Mouse (Mus musculus) right cerebral cortex, postnatal 4 days (tissue): ENCODE measurements around the gene Urgcp.

Experiments
- DNase-seq: peaks from one replicate; pipeline ENCODE4 v3.0.0-alpha.2; 2022

Gene Urgcp

DNA sequence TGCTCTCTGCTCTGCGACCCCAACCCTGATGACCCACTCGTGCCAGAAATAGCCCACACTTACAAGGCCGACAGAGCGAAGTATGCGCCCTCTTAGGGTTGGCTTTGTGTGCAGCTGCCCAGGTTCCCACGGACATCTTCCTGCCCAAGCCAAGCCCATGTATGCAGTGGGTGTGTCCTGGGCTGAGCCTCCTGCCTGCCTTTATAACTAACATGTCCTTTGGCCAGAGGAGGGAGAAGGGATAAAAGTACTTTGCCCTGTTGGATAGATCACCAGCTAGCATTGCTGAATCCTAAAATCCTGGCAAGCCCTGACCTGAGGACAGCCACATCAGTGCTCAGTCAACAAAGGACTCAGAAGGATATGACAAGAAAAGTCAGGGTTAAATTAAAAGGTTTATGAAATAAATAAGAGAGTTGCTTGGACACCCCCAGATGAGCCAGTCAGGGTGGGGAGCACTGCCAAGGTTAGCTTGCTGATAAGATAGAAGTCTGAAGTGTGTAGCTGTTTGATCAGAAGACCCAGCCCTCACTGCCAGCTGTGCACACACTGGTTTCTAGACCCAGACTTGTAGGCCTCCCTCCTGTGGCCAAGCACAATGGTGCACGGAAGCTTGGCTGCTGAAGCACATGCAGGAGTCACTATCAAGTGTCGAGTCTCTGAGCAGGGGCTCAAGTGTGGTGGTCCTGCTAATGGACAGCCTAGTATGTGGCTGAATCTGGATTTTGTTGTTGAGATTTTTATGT lies 20.2 kb upstream of the Urgcp start:
- no peak for DNase-seq

DNA sequence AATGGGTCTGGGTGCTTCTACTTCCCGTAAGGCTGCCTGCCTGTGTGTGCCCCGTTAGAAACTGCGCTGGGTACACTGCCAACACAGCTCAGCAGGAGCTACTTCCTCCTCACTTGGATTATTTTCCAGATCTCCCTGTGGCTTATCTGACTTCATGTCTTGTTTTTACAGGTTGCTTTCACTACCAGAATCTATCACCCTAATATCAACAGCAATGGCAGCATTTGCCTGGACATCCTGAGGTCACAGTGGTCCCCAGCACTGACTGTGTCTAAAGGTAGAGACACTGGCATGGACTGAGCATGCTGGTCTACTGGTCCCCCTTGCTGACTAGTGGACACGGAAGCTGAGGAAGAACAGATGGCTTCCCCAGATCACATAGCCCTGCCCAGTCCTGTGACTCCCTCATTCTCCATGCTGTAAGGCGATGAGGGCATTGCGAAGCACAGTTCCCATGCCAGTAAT lies 17.9 kb upstream of the Urgcp start:
- DNase-seq, result no peak

DNA sequence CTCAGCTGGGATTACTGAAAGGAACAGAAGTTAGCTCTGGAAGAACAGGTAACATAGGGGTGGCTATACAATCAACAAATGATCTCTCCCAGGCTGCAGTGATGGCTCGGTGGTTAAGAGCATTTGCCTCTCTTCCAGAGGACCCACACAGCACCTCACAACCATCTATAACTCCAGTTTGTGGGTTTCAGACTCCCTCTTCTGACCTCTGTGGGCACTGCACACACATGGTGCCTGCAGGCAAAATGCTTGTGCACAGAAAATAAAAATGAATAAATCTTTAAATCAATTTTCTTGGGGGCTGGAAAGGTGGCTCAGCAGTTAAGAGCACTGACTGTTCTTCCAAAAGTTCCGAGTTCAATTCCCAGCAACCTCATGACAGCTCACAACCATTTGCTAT lies 16.3 kb upstream of the Urgcp start:
- DNase-seq, result no peak

DNA sequence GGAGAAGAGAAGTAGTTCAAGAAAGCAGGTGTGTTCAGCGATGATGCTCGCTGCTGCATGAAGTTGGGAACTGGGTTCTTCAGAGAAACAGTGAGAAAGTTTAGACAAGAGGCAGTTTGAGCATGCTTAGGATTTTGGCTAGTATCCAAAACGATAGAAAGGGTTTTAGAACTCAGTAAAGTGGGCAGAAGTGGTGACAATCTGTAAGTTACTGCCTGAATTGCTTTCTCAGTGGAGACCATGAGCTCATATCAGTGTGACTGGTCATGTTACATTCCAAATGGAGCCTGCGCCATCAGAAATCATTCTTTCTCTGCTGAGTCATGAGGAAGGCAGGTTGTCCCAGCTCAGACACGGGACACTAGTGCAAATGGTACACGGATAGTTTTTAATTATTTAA lies 3.8 kb upstream of the Urgcp start:
- no peak for DNase-seq

DNA sequence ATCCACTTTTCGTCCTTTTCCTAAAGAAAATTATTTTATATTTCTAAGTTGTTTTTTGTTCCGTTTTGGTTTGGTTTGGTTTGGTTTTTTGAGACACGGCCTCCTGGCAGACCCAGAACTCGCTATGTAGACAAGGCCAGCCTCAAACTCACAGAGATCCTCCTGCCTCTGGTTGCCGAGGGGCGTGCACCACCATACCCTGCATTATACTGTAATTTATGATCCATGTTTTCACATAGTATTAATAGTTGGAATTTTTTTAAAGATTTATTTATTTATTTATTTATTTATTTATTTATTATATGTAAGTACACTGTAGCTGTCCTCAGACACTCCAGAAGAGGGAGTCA lies 432 bp upstream of the Urgcp start:
- DNase-seq, result no peak

DNA sequence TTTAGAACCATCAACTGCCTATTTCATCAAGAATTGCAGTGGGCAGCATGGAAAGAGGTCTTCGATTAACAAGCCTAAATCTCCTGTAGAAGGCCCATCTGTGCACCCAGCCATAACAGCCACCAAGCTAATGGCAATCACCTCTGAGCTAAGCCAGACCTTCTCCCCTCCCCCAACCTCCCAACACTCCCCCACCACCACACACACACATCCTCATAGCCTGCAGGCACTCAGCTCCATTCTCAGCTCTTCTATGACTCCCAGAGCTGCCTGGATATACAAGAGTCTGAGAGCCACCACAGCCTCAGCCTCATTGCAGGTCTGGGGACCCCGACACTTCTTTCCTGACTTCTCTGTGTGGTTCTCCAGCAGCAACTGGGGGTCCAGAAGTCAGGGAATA lies 8.4 kb downstream of the Urgcp start:
- DNase-seq, result no peak

DNA sequence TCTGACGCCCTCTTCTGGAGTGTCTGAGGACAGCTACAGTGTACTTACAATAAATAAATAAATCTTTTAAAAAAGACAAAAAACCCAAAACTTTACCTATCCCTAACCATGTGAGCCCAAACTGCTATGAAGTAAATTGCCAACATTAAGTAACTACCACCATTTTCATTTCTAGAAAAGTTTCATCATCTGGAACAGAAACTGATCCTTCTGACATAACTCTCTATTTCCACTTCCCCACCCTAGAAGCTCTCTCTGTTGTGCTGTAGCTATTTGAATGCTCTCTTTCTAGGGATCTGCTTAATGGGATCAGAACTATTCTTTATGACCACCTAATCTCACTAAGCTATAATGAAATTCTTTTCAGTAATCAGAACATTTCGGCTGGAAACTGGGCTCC lies 17.2 kb downstream of the Urgcp start:
- no peak for DNase-seq

DNA sequence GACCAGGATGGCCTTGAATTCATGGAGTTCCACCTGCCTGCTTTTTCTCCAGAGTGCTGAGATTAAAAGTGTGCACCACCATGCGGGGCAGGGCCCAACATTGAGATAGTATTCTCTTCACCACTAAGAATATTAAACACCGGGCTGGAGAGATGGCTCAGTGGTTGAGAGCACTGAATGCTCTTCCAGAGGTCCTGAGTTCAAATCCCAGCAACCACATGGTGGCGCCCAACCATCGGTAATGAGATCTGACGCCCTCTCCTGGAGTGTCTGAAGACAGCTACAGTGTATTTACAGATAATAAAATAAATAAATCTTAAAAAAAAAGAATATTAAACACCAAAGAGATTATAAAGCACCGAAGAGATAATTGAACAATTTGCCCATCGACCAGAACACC lies 20.1 kb downstream of the Urgcp start:
- no peak for DNase-seq

DNA sequence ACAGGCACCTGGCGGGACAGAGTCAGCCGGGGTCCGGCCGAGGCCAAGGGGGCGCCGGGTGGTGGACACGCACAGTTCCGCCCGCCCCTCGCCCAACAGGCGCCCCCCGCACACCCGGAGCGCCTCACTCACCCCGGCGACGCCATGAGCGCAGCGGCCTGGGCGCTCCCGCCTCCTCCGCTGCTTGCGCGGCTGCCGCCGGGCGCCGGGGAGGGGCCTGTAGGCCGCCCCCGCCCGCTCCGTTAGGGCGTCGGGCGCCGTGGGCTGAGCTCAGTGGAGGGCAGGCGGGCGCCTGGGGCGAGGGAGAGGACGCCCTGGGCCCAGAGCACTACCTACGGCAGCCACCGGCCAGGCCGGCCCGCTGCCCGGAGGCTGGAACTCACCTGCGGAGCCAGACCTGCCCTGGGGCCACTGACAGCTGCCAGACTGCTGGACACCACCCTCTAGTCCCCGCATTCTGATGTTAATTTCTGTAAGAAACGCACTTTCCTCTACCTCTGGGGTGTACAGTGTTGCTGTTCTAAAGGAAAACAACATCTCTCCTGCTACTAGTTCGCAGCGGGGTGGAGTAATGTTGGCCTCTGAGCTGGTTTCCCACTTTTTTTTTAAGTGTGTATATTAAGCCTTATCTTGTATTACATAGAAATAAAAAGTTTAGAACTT lies 21.1 kb downstream of the Urgcp start:
- peak; percentile 72 for DNase-seq

DNA sequence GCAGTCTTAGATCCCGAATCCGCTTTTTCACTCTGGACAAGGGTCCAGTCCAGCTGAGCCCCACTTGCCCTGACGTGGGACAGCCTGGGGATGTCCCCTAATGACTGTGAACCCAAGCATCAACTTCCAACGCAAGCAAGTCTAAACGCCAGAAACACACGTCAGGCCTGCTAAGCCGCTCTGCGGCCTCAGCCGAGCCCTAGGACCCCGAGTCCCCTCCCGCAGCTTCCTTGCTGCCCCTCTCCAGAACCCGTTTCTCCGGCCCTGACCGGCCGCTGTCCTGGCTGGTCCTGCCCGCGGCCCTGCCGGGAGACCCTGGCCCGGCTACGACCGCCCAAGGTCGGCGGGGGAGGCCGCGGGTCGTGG lies 21.6 kb downstream of the Urgcp start:
- no peak for DNase-seq

DNA sequence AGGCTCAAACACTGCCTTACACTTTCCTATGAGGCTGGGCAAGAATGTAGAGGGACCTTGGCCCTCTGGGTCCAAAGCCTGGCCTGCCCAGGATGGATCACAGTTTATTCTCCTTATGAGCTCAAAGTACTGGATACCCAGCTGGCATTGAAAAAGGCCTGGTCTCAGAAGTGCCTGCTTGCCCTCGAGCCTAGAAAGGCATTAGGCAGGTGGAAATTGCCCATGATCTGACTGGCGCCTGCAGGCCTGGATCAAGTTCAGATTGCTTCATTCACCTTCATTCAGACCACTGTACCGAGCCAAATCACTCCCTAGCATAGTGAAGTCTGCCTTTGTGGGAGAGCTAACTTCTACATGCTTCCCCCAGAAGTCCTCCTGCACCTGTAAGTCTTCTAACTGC lies 22.3 kb downstream of the Urgcp start:
- DNase-seq, result no peak

DNA sequence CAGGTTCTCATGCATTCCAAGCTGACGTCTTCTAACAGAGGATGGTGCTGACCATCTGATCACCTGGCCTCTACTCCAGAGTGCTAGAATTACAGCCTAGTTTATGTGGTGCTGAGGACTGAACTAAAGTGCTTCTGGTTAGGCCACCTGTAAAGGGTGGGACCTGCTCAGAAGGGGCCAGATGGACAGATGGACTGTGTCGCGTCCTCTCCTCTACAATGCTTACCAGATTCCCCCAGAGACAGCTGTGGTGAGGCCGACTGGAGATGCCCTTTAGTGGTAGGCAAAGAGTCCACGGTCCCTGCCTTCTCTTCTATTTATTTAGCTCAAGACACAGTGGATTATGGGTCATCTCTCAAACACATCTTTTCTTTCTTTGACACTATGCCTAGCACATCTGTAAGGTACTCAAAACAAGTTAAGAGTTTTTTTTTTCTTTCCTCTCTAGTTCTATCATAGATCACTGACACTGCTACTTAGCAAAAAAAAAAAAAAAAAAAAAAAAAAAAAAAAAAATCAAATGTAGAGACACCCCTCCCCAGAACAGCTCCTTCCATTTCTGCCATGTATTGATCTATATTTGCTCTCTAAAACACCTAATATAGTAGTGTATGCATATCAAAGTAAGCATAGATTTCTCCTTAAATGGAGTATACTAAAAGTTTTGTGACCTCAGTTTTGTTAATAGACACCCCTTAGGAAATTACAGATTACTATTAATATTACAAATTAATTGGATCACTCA lies 23.1 kb downstream of the Urgcp start:
- DNase-seq, result no peak

DNA sequence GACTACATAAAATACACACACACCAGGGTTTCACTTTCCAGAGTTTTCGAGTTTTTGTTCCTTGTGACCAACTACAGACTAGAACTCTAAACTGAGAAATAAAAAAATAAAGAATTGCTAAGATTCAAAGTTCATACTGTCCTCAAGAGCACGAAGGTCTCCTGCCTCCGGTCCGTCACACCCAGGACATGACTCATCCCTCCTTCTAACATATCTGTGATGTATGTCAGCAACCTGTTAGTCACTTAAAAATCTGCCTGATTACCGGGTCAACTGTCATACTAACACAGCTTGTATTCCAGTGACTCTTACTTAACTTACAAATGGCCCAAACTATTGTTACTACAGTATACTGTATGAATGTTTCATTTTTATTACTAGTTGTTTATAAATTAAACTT lies 25.0 kb downstream of the Urgcp start:
- DNase-seq, result no peak

DNA sequence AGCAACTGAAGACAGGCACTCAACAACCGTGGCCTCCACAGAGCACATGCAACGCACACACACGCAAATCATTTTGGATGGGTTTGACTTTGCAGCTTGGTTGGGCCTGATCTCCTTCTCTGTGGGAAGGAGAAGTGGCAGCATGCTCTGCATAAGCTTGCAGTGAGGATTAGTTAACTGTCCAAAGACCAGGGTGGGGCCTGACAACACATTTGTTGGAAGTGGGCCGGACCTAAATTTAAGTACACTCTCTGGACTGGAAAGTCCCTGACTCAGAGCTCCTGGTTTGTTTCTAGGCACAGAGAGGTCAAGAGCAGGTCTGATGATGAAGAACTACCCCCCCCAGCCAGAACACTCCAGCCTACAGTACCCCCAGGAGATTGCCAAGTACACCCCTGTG lies 27.9 kb downstream of the Urgcp start:
- no peak for DNase-seq

DNA sequence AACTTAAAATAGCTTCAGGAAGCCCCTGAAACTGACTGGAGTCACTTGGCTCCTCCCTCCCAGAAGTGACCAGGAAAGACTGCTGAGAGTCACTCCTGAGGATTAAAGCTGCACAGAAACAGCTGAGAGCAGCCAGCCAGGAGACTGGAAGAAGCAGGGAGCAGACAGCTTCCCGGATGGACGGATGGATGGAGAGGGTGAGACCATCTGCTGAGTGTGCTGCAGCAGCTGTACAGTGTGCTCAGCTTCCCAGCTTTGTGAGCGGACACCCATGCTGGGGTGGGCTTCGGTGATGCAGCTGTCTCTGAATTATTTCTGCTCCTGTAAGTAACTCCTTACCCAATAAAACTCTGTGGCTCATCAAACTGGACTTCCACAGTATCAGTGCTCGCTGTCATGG lies 29.8 kb downstream of the Urgcp start:
- no peak for DNase-seq

DNA sequence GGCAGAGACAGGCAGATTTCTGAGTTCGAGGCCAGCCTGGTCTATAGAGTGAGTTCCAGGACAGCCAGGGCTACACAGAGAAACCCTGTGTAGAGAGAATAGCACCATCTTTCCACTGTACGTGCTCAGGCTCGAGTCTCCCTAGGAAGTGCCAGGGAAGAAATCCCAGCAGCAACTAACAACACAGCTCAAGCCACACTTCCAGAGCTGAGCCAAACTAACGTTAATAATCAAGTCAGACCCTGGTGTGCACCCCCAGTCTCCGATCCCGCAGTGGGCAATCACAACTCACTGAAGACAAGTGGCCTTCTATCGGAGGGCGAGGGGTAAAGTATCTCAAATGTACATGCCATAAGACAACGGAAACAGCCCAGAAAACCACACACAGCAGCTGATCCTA lies 32.6 kb downstream of the Urgcp start:
- no peak for DNase-seq

DNA sequence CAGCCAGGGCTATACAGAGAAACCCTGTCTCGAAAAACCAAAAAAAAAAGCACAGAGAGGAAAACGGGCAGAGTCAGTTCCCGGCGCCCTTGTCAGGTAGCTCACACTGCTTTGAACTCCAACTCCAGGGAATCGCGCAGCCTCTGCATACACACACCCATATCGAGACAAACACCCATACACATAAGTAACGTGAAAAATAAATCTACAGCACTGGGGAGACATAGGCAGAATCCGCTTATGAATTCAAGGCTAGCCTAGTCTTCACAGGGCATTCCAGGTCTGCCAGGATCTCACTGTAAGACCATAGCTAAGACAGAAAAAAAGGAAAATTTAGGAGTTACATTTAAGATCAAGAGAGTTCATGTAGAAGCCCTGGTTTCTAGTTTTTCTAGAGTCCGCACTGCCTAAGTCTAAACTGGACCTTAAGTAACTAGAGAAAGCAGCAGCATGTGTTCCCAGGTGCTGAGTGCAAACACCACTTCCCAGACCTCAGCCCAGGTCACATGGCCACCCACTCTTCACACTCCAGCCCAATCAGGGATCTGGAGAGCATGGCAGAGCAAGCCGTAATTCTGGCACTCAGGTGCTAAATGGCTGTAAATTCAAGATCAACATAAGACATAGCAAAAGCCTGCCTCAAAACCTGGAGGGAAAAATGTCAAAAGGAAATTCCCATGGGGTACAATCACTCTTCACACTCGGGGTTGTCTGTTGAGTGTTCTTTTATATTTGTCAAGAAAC lies 43.4 kb downstream of the Urgcp start:
- DNase-seq, result no peak

DNA sequence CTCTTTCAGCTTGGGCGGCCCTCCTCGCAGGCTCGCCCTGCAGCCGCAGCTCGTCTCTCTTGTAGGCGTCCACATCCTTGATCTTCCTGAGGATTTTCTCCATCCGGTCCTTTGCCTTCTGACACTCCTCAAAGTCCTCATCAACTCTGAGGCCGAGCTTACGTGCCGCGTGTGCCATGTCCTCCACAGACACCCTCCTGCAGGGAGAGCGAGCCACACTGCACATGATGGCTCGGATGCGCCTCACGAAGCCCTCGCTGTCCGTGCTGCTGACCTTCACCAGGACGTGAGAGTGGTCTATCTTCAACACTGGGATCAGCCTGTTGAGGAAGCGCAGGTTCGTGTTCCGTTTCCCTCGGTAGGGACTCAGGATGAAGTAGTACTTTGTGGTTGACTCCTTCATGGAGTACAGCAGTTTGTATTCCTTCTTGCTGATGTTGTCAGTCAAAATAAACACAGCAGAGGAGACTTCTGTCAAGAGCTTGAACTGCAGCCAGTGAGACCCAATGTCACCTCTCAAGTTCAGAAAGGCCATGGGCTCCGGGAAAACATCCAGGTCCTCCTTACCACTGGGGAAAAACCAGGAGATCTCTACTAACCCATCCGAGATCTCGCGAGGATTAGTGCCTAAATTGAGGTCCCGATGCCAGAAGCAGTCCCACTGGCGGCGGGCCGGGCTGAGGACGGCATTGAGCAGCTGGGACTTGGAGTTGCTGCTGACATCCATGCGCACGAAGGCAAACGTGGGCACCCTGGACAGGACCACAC lies 45.1 kb downstream of the Urgcp start:
- no peak for DNase-seq

DNA sequence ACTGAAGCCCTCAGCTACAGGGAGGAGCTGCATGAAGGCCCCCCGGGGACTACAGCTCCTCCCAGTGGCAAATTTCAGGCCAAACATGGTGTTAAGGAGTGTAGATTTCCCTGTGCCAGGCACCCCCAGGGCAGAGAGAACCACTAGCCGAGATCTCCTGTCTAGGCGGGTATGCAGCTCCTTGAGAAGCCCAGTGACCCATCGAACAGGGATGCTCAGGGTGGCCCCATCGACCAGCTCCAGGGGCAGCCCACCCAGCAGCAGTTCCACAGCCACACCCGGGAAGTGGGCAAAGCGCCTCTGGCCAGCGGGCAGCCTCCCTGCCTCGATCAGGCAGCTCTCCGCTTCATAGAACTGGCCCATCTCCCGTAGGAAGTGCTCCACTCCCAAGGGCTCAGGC lies 45.9 kb downstream of the Urgcp start:
- no peak for DNase-seq

DNA sequence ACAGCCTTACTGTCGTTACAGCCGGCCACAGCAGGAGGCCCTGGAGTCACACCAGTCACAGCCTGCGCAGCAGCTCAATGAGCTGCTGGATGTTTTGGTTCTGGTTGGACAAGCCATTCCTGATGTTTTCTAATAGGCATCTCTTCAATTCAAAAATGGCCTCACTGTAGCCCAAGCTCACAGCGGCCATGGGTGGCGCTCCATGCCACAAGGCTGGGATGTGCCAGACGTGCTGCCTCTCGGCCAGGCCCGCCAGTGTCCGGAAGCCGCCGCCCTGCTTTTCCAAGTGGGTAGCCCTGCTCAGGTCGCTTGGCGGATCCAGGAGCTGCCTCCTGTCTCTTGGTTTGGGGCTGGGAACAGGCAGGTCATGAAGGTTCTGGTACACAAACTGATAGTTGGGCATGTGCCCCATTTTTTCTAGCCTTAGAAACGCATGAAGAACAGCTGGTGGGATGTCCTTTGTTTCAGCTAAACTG lies 46.5 kb downstream of the Urgcp start, which contains the start of gene Mrps24:
Gene Mrps24, minus strand, starts transcription at position 51 of the 476 bp plus-strand sequence.
- no peak for DNase-seq

DNA sequence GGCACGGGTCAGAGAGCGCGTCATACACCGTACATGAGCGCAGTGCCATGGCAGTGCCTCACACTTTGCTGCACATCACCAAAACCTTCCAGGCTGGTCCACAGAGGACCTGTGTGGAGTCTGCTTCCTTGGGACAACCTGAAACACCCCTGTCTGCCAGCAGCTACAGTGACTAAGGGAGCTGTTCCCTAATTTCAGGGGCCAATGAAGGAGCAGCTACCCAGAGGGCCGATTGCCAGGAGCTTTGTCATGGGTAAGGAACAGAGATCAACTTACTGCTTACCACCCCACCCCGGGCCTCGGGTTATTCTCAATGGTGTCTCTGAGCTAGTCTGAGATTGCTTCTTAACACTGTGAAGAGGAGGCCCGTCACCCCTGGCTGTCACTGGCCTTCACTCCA lies 47.0 kb downstream of the Urgcp start:
- DNase-seq, result no peak

DNA sequence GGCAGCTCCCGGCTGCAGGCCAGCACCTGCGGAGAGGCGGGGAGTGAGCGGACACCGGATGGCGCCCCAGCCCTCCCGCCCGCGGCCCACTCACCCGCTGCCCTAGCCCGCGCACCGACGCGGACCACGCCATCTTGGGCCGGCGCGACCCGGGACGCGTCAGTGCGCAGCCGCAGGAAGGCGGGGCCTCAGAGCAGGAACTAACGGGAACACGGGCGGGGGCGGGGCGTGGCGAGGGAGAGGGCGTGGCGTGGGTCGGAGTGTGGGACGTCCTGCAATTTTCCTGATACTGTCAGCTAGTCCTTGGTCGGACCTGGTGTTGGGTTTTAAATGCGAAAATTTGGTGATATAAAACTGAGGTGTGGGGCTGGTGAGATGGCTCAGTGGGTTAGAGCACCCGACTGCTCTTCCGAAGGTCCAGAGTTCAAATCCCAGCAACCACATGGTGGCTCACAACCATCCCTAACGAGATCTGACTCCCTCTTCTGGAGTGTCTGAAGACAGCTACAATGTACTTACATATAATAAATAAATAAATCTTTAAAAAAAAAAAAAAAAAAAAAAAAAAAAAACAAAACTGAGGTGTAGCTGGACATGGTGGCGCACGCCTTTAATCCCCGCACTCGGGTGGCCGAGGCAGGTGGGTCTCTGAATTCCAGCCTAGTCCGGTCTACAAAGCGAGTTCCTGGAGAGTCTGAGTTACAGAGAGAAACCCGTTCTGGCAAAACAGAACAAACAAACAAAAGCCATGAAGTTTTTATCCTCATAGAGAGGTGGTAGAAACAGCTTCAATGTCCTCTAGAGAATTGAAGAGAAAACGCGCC lies 54.4 kb downstream of the Urgcp start:
- DNase-seq, result peak; percentile 91
